Comparison of ENCODE assay signal across 8 mouse cellular contexts in the genomic region with DNA sequence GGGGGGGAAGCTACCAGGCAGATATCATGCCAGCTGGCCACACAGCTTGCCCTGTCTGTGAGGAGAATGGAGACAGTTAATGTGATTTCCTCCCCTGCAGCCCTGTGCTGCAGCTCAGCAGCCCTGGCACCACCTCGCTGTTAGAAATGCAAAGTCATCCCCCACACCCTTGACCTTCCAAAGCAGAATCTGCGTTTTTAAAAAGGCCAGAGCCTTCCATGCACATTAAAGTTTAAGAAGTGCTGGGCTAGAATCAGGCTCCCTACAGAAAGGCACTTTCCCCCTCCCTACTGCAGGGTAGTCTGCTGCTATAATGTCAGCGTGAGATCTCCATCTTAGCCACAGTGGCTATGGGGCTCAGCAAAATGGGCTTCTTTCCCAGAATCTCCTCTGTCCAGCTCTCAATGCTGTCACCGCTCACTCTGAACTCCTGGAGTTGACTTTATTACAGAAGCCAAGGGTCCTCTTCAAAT. TPM values are rescaled to one million over a fixed set of nuclear protein-coding genes. Genes with fewer than 3 reads are reported as not detected.
DNase-seq lines count a peak whose midpoint lies in the region; ATAC-seq and TF ChIP-seq lines count a peak whose summit lies in the region.

No protein-coding gene starts in this region.

- H3K4me2 ChIP-seq in kidney, postnatal 0 days (ENCODE audit: low read length): no peak overlapping the region
- no peak overlapping the region for H3K4me2 ChIP-seq in kidney, embryonic 16.5 days (replicated peaks; ENCODE audit: low read depth, low read length)
- H3K4me2 ChIP-seq in liver, embryonic 13.5 days: peak overlapping the region; percentile 29

- intact Hi-C loops in left cerebral cortex, postnatal 14 days (cut with DNase I): no loop called here

- no peaks in the 10 kb centered on the region for H3K27me3 ChIP-seq in kidney, postnatal 0 days (ENCODE audit: insufficient read depth, low read length)
- no peaks in the 10 kb centered on the region for H3K27me3 ChIP-seq in kidney, embryonic 16.5 days (ENCODE audit: insufficient read depth, low read length)
- H3K27me3 ChIP-seq in liver, embryonic 13.5 days: 0 out of 2 replicates have a peak, but pooled peaks cover 5% of the 10 kb centered on the region

- H3K9me3 ChIP-seq in kidney, postnatal 0 days (replicated peaks; ENCODE audit: low read length): no peaks in the 10 kb centered on the region
- no peaks in the 10 kb centered on the region for H3K9me3 ChIP-seq in kidney, embryonic 16.5 days (ENCODE audit: low read length)
- H3K9me3 ChIP-seq in liver, embryonic 13.5 days (replicated peaks): no peaks in the 10 kb centered on the region

- WGBS in kidney, postnatal 0 days: 43% methylated on average over 4 of the region's 4 CpGs
- WGBS in kidney, embryonic 16.5 days: 36% methylated on average over 4 of the region's 4 CpGs
- 37% methylated on average over 4 of the region's 4 CpGs for WGBS in liver, embryonic 13.5 days (ENCODE audit: insufficient replicate concordance)

- ATAC-seq in kidney, postnatal 0 days (replicated peaks; ENCODE audit: low FRiP score, low read depth): no peak
- ATAC-seq in kidney, embryonic 16.5 days (ENCODE audit: low FRiP score, low TSS enrichment): no peak
- peak; percentile 91 for ATAC-seq in liver, embryonic 13.5 days (ENCODE audit: low read depth)

- H3K36me3 ChIP-seq in kidney, postnatal 0 days (ENCODE audit: insufficient read depth, low read length): no peaks in the 10 kb centered on the region
- no peaks in the 10 kb centered on the region for H3K36me3 ChIP-seq in kidney, embryonic 16.5 days (ENCODE audit: insufficient read depth, low read length)
- H3K36me3 ChIP-seq in liver, embryonic 13.5 days: no peaks in the 10 kb centered on the region

- H3K4me3 ChIP-seq in kidney, postnatal 0 days (replicated peaks; ENCODE audit: low read depth, low read length): no peak overlapping the region
- no peak overlapping the region for H3K4me3 ChIP-seq in kidney, embryonic 16.5 days (ENCODE audit: low read length)
- no peak overlapping the region for H3K4me3 ChIP-seq in liver, embryonic 13.5 days (replicated peaks)

- no peak for TF ChIP-seq CTCF in kidney, postnatal 0 days (IDR thresholded peaks at IDR 0.05; ENCODE audit: low read depth)

- peak; percentile 3 for DNase-seq in kidney, postnatal 0 days (ENCODE audit: low spot score)
- DNase-seq in ZHBTc4 (ENCODE audit: low read depth, low spot score): peak; percentile 26
- DNase-seq in cerebellum, postnatal 14 days: peak; percentile 45 to 51
- peak; percentile 38 for DNase-seq in liver, embryonic 13.5 days
- DNase-seq in left cerebral cortex, postnatal 14 days (ENCODE audit: low spot score in 2 of 2): no peak
- DNase-seq in ovary, postnatal 10 days (ENCODE audit: low spot score): no peak
- DNase-seq in layer of hippocampus, postnatal 36 days: no peak

- H3K9ac ChIP-seq in kidney, postnatal 0 days (ENCODE audit: low read depth, low read length): no peak overlapping the region
- no peak overlapping the region for H3K9ac ChIP-seq in kidney, embryonic 16.5 days (replicated peaks; ENCODE audit: low read length)
- peak overlapping the region; percentile 55 for H3K9ac ChIP-seq in liver, embryonic 13.5 days

- H3K4me1 ChIP-seq in kidney, postnatal 0 days (replicated peaks; ENCODE audit: insufficient read depth, low read length): no peaks in the 10 kb centered on the region
- no peaks in the 10 kb centered on the region for H3K4me1 ChIP-seq in kidney, embryonic 16.5 days (ENCODE audit: insufficient read depth, low read length)
- peaks cover 25% of the 10 kb centered on the region for H3K4me1 ChIP-seq in liver, embryonic 13.5 days (replicated peaks)

- no peak overlapping the region for H3K27ac ChIP-seq in kidney, postnatal 0 days
- no peak overlapping the region for H3K27ac ChIP-seq in kidney, embryonic 16.5 days (ENCODE audit: low read length)
- peak overlapping the region; percentile 87 for H3K27ac ChIP-seq in liver, embryonic 13.5 days

RNA-seq across cellular contexts. Expression of a gene that starts 10.8 kb away (rescaled TPM):
- 37.0 and 43.9 TPM in 2 replicates for polyA plus RNA-seq in kidney, postnatal 0 days (2015; fragmentation: Nextera tagmentation; extraction: Ambion mirVana)
- polyA plus RNA-seq in kidney, embryonic 16.5 days (2015; fragmentation: Nextera tagmentation; extraction: Ambion mirVana): 46.5 and 48.5 TPM in 2 replicates
- polyA plus RNA-seq in liver, embryonic 13.5 days (2015; fragmentation: Nextera tagmentation; extraction: Ambion mirVana): 262 and 322 TPM in 2 replicates
- total RNA-seq in left cerebral cortex, postnatal 14 days (2021): 10 to 100 TPM; 89.4 to 97.8 TPM
- 10 to 100 TPM; 55.9 to 62.1 TPM for total RNA-seq in layer of hippocampus, postnatal 36 days (2021)

RNA-seq across cellular contexts. Expression of a gene that starts 45.7 kb away (rescaled TPM):
- polyA plus RNA-seq in kidney, postnatal 0 days (2015; fragmentation: Nextera tagmentation; extraction: Ambion mirVana): 8.4 and 8.5 TPM in 2 replicates
- polyA plus RNA-seq in kidney, embryonic 16.5 days (2015; fragmentation: Nextera tagmentation; extraction: Ambion mirVana): 10.9 and 11.3 TPM in 2 replicates
- 4.2 and 4.9 TPM in 2 replicates for polyA plus RNA-seq in liver, embryonic 13.5 days (2015; fragmentation: Nextera tagmentation; extraction: Ambion mirVana)
- total RNA-seq in left cerebral cortex, postnatal 14 days (2021): 100 to 1,000 TPM; 112 TPM
- total RNA-seq in layer of hippocampus, postnatal 36 days (2021): 100 to 1,000 TPM; 189 to 197 TPM

Comparison
In these comparisons a context has a peak if more than half of its experiments do, and no peak if none do; other contexts are left out.
1. DNase-seq: peak in kidney, postnatal 0 days (single experiment), ZHBTc4 (single experiment), cerebellum, postnatal 14 days (2 of 2) and liver, embryonic 13.5 days (single experiment); none in left cerebral cortex, postnatal 14 days (0 of 2), ovary, postnatal 10 days (single experiment) and layer of hippocampus, postnatal 36 days (0 of 2).